Mouse (Mus musculus) hindbrain, embryonic 13.5 days (tissue): ENCODE results near the gene Nptx1. TPM values are rescaled to one million over a fixed set of nuclear protein-coding genes. Genes with fewer than 3 reads are reported as not detected.
A peak's percentile ranks its signal among the peaks of the same experiment; 100 is the strongest.

Experiments
- ATAC-seq: fragments of 200-750 bp; cut with Nextera tagmentation; 2 replicates; pipeline ENCODE4 v1.8.0; 2017; ENCODE audit warnings: moderate TSS enrichment; ENCODE audit not compliant: low FRiP score
- H3K27ac ChIP-seq: fragments of 300-500 bp; sonication (generic); 2 replicates; pipeline ENCODE4 v1.5.1; 2015; ENCODE audit warnings: inconsistent platforms, mild to moderate bottlenecking, moderate library complexity
- H3K27me3 ChIP-seq: fragments of 300-500 bp; sonication (generic); 2 replicates; pipeline ENCODE4 v1.6.1; 2015; ENCODE audit warnings: mild to moderate bottlenecking, inconsistent platforms
- H3K36me3 ChIP-seq: fragments of 300-500 bp; sonication (generic); 2 replicates; pipeline ENCODE4 v1.6.1; 2015; ENCODE audit warnings: mild to moderate bottlenecking, inconsistent platforms
- H3K4me1 ChIP-seq: fragments of 300-500 bp; sonication (generic); replicated peaks from 2 replicates; pipeline ENCODE4 v1.6.1; 2015; ENCODE audit warnings: inconsistent platforms
- H3K4me2 ChIP-seq: fragments of 300-500 bp; sonication (generic); 2 replicates; pipeline ENCODE4 v1.6.1; 2015; ENCODE audit warnings: inconsistent platforms, mild to moderate bottlenecking, moderate library complexity
- H3K4me3 ChIP-seq: fragments of 300-500 bp; sonication (generic); 2 replicates; pipeline ENCODE4 v1.5.1; 2015; ENCODE audit warnings: mild to moderate bottlenecking, inconsistent platforms
- H3K9ac ChIP-seq: fragments of 300-500 bp; sonication (generic); 2 replicates; pipeline ENCODE4 v1.6.1; 2015; ENCODE audit warnings: mild to moderate bottlenecking, inconsistent platforms
- H3K9me3 ChIP-seq: fragments of 300-500 bp; sonication (generic); 2 replicates; pipeline ENCODE4 v1.6.1; 2016; ENCODE audit warnings: inconsistent platforms
- WGBS: fragments of 180-500 bp; shearing (Covaris S2); methylation state at CpG from one replicate; pipeline ENCODE4 v1.1.7; 2015; 5-methylcytosine and 5-hydroxymethylcytosine counted together
- polyA plus RNA-seq: library from polyadenylated mRNA; unstranded; fragments of >200 nt; fragmentation: Nextera tagmentation; extraction: Ambion mirVana; gene quantifications from 2 replicates; pipeline ENCODE4 v1.2.1, GENCODE M21; 2015

Nptx1 gene
- 12.6 and 15.2 TPM in 2 replicates for polyA plus RNA-seq

DNA sequence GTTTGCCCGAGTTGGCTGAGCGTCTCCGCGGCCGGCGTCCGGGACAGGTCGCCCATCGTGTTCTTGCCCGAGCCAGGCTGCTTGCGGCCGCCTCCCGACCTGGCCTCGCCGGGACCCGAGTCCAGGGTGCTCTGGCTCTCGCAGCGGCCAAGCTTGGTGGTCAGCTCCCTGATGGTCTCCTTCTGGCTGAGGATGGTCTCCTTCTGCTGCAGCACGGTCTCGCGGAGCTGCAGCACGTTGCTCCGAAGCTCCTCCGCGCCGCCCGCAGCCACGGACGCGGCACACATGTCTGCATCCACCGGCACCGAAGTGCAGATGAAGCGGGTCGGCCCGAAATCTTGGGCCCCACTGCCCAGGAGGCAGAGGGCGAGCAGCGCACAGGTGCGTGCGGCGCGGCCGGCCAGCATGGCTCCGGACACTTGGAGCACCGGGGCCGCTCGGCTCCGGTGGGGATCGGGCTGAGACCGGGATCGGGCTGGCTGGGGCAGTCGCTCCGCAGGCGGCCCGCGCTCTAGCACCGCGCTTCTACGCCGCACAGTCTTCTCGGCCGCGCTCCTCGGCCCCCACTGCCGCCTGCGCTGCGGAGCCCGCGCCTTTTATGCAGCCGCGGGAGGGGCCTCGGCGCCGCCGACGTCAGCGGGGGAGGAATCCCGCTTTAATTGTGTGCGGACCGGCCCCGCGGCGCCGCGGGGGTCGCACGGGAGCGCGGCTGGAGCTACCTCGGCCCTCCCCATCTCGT is at the start of gene Nptx1:
Gene Nptx1 (minus strand): TSS at position 571 of the 739 bp plus-strand sequence.
- H3K4me2 ChIP-seq = peak within 1 kb of the TSS; percentile 98
- H3K36me3 ChIP-seq = peaks cover 5% of the 10 kb centered on the region
- peak within 1 kb of the TSS; percentile 92 for H3K9ac ChIP-seq
- no peaks in the 10 kb centered on the region for H3K9me3 ChIP-seq
- H3K27ac ChIP-seq = peak within 1 kb of the TSS; percentile 79
- H3K4me3 ChIP-seq = peak within 1 kb of the TSS; percentile 75
- ATAC-seq = peak; percentile 48
- peaks cover 96% of the 10 kb centered on the region for H3K4me1 ChIP-seq
- peaks cover 86% of the 10 kb centered on the region for H3K27me3 ChIP-seq
- WGBS = under 1% methylated on average over 90 of the region's 90 CpGs

DNA sequence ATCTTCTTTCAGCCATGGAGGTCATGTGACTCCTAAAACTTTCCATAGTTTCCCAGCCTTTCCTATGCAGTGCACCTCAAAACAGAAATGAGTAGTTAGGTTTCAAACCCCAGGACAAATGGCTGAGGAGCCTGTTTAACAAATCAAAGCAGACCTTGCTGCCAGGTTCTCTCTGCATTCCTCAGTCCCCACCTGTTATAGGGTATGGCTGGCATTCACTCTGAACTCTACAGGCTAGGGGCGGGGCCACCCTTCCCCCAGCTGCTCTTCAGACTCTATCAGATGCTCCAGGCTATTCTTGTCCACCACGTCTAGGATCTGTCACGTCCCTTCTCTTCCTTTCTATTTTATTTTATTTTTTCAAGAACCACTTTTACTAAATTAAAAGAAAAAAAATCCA is 46.4 kb upstream of the Nptx1 start:
- H3K9ac ChIP-seq = no peak overlapping the region
- 38% methylated on average over 3 of the region's 3 CpGs for WGBS
- no peak overlapping the region for H3K27ac ChIP-seq
- H3K27me3 ChIP-seq = 0 out of 2 replicates have a peak, but pooled peaks cover 7% of the 10 kb centered on the region
- H3K4me2 ChIP-seq = no peak overlapping the region
- no peaks in the 10 kb centered on the region for H3K9me3 ChIP-seq
- H3K36me3 ChIP-seq = no peaks in the 10 kb centered on the region
- peaks cover 6% of the 10 kb centered on the region for H3K4me1 ChIP-seq
- ATAC-seq = no peak
- H3K4me3 ChIP-seq = no peak overlapping the region

DNA sequence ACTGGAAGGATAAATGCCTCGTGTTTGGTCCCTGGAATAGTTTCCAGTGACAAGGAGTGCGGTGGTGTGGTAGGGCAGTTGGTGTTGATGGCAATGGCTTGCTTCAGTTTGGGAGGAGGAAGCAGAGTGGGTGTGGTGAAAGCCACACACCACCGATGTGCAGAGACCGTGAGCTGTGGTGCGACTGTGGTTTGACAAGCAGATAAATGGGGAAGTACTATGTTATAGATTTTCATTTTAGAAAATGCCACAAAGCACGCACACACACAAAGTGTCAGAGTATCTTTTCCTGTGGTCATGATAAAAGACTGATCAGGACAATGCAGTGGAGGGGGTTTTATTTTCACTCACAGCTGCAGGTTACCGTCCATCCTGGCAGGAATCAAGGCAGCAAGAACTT is 41.7 kb upstream of the Nptx1 start:
- Histone ChIP-seq H3K4me2 (no peak overlapping the region), H3K36me3 (no peaks in the 10 kb centered on the region), H3K4me3 (no peak overlapping the region), H3K9me3 (no peaks in the 10 kb centered on the region), H3K4me1 (peaks cover 19% of the 10 kb centered on the region), H3K27me3 (0 out of 2 replicates have a peak, but pooled peaks cover 2% of the 10 kb centered on the region), H3K27ac (no peak overlapping the region), H3K9ac (no peak overlapping the region)
- 87% methylated on average over 7 of the region's 7 CpGs for WGBS
- no peak for ATAC-seq

DNA sequence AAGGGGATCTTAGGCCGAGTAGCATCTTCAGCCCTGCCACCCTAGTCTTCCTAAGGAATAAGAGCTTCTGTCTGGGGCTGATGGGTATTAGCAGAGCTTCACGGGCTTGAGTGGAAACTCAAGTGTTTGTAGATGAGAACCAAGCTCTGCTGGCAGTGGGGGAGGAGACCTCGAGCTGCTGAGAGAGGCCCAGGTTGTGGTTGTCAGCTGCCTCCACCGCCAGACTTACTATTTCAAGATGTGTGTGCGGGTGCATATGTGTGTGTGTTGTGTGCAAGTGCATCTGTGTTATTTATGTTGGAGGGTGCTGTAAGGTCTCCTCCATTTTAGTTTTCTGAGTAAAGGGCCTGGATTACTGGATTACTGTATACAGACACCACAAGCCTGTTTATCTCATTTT is 39.6 kb upstream of the Nptx1 start:
- Histone ChIP-seq H3K9me3 (no peaks in the 10 kb centered on the region), H3K27me3 (0 out of 2 replicates have a peak, but pooled peaks cover 2% of the 10 kb centered on the region), H3K27ac (no peak overlapping the region), H3K9ac (no peak overlapping the region), H3K36me3 (no peaks in the 10 kb centered on the region), H3K4me3 (no peak overlapping the region), H3K4me2 (no peak overlapping the region), H3K4me1 (peaks cover 12% of the 10 kb centered on the region)
- 69% methylated on average over 5 of the region's 5 CpGs for WGBS
- no peak for ATAC-seq

DNA sequence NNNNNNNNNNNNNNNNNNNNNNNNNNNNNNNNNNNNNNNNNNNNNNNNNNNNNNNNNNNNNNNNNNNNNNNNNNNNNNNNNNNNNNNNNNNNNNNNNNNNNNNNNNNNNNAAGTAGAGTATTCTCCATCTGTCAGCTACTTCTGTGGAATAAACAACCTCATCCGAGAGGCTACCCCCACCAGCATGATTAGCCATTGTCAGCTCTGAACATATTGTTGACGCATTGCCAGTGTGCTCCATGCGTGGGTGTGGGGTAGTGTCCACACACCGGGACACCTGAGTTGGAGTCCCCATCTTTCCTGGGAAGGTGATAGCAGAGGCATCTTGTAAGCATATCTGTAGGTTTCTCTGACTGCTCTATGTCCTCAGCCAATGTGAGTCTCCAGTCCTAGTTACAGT is 39.0 kb upstream of the Nptx1 start:
- no peaks in the 10 kb centered on the region for H3K9me3 ChIP-seq
- no peak for ATAC-seq
- H3K4me2 ChIP-seq = no peak overlapping the region
- no peak overlapping the region for H3K9ac ChIP-seq
- peaks cover 12% of the 10 kb centered on the region for H3K4me1 ChIP-seq
- WGBS = 76% methylated on average over 4 of the region's 4 CpGs
- 0 out of 2 replicates have a peak, but pooled peaks cover 2% of the 10 kb centered on the region for H3K27me3 ChIP-seq
- no peak overlapping the region for H3K4me3 ChIP-seq
- H3K36me3 ChIP-seq = no peaks in the 10 kb centered on the region
- H3K27ac ChIP-seq = no peak overlapping the region

DNA sequence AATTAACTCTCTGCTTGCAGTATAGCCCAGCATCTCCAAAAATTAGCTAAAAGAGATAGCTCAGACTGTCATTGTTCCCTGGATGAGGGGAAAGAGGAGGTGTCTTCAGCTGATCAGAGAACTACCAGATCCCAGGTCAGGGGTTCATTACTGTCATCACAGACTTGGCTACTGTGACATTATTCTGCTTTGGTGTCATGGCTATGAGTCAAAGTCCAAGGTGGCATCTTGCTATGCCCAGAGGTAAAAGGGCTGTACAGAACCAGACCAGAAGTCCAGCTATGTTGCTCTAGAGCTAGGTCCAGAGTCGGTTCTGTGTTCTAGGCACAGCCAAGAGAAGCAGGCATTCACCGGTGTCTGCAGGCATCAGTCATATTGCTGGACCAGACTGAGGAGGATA is 30.2 kb upstream of the Nptx1 start:
- no peak overlapping the region for H3K4me2 ChIP-seq
- H3K9ac ChIP-seq = no peak overlapping the region
- no peak for ATAC-seq
- H3K36me3 ChIP-seq = no peaks in the 10 kb centered on the region
- H3K9me3 ChIP-seq = no peaks in the 10 kb centered on the region
- H3K27ac ChIP-seq = no peak overlapping the region
- 0 out of 2 replicates have a peak, but pooled peaks cover 3% of the 10 kb centered on the region for H3K27me3 ChIP-seq
- 93% methylated on average over 2 of the region's 2 CpGs for WGBS
- no peak overlapping the region for H3K4me3 ChIP-seq
- peaks cover 13% of the 10 kb centered on the region for H3K4me1 ChIP-seq

DNA sequence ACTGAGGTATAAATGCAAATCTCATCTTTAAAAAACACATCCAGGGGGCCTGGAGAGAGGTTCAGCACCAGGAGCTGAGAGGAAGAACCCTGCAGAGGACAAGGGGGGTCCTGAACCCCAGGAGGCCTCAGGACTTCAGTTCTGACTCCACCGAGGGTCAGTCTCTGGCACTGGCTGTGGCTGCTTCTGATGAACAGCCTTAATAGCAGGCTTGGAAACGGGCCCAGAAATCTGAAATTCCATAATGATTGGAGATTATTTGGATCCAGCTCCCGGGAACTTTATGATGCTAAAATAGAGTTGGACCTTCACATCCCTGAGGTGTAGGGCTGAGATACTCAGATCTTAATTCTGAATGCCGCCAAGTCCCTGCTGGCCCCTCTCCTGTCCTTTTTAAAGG is 29.3 kb upstream of the Nptx1 start:
- Histone ChIP-seq H3K27me3 (0 out of 2 replicates have a peak, but pooled peaks cover 3% of the 10 kb centered on the region), H3K9me3 (no peaks in the 10 kb centered on the region), H3K27ac (peak overlapping the region; percentile 15; the same call in 1 of the 2 replicates), H3K4me1 (peaks cover 19% of the 10 kb centered on the region), H3K4me3 (no peak overlapping the region), H3K9ac (0 out of 2 replicates have a peak overlapping the region, but pooled peaks have one; percentile 39), H3K36me3 (no peaks in the 10 kb centered on the region), H3K4me2 (no peak overlapping the region)
- no peak for ATAC-seq
- 11% methylated on average over 4 of the region's 4 CpGs for WGBS

DNA sequence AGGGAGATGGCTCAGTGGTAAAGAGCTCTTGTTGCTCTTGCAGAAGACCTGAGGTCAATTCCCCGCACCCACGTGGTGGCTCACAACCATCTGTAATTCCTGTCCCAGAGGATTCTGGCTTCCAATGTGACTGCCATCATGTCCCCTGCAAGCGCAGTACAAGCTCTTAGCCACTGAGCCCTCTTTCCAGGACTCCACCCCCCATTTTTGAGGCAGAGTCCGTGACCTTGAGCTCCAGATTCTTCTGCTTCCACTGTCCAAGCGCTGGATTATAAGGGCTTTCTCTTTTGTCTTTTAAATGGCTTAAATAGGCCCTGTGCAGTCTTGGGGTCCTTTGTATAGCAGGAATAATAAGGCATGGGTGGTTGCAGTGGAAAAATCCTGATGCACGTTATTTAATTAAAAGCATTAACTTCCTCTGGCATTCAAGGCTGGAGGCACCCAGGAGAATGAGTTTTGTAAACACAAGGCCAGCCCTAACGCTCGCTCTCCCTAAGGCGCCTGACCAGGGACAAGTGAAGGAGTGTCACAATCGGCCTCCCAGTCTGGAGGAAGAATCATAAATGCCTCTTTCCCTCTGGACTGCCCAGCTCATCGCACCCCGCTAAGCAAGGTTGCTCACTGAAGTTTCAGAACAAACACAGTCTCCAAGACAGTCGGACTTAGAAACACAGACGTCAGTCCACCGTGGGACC is 24.9 kb upstream of the Nptx1 start:
- H3K9me3 ChIP-seq = no peaks in the 10 kb centered on the region
- peaks cover 19% of the 10 kb centered on the region for H3K4me1 ChIP-seq
- H3K9ac ChIP-seq = no peak overlapping the region
- 43% methylated on average over 15 of the region's 15 CpGs for WGBS
- peaks cover 5% of the 10 kb centered on the region; the same call in 1 of the 2 replicates for H3K27me3 ChIP-seq
- H3K4me3 ChIP-seq = no peak overlapping the region
- H3K4me2 ChIP-seq = no peak overlapping the region
- H3K36me3 ChIP-seq = no peaks in the 10 kb centered on the region
- H3K27ac ChIP-seq = peak overlapping the region; percentile 61
- ATAC-seq = 0 out of 2 replicates have a peak, but pooled peaks have one; percentile 10

DNA sequence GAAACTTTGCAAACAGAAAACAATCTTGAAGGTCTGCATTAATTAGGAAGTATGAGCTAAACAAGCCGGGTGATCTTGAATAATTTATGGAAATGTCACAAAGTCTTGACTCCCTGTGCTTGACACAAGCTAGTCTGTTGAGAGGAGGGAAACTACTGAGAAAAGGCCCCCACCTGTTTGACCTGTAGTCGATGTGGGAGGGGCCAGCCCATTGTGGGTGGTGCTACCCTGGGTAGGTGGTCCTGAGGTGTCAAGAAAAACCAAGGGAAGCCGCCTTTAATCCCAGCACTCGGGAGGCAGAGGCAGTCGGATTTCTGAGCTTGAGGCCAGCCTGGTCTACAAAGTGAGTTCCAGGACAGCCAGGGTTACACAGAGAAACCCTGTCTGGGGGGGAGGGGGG is 18.6 kb upstream of the Nptx1 start:
- ATAC-seq = no peak
- H3K36me3 ChIP-seq = no peaks in the 10 kb centered on the region
- WGBS = 65% methylated on average over 5 of the region's 5 CpGs
- H3K9ac ChIP-seq = no peak overlapping the region
- no peak overlapping the region for H3K4me3 ChIP-seq
- H3K4me2 ChIP-seq = no peak overlapping the region
- H3K27me3 ChIP-seq = peaks cover 26% of the 10 kb centered on the region
- no peaks in the 10 kb centered on the region for H3K9me3 ChIP-seq
- H3K4me1 ChIP-seq = peaks cover 34% of the 10 kb centered on the region
- no peak overlapping the region for H3K27ac ChIP-seq

DNA sequence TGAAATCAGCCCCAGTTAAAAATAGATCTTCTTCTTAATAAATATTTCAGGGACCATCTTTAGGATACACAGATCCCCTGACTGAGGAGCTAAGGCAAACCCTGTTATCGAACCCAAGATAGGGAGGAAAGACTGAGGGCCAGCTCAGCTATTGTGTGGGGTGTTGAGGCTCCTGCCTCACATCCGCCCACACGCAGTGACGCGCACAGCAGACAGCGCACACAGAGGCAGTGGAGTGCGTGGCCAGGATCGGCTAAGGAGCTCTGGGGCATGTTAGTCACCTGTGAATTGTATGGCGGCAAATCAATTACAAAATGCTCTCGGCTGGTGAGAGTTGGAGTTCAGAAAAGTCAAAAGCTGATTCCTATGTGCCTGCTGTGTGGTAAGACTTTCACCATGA is 18.1 kb upstream of the Nptx1 start:
- ATAC-seq = no peak
- H3K4me3 ChIP-seq = no peak overlapping the region
- peaks cover 29% of the 10 kb centered on the region for H3K27me3 ChIP-seq
- H3K36me3 ChIP-seq = no peaks in the 10 kb centered on the region
- peaks cover 34% of the 10 kb centered on the region for H3K4me1 ChIP-seq
- H3K4me2 ChIP-seq = no peak overlapping the region
- 0 out of 2 replicates have a peak overlapping the region, but pooled peaks have one; percentile 29 for H3K9ac ChIP-seq
- 26% methylated on average over 10 of the region's 10 CpGs for WGBS
- peak overlapping the region; percentile 67; the same call in 1 of the 2 replicates for H3K27ac ChIP-seq
- no peaks in the 10 kb centered on the region for H3K9me3 ChIP-seq

DNA sequence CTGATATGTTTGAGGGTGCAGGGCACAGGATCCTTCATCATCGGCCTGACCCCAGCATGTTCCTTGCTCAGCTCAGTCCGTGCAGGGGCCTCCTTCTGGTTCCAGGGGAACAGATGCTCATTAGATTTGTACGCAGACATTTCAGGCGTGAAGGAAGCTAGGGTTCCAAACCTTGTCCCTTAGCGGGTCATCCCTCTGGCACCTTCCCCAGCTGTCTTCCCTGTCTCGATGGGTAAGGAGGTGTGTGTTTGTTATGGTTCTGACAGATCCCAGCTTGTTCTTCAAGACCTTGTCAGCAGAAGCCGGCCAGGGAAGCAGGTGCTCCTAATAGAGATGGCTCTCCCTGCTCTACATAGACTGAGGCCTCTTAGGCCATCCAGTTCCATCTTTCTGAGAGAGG is 17.5 kb upstream of the Nptx1 start:
- H3K9me3 ChIP-seq = no peaks in the 10 kb centered on the region
- H3K4me1 ChIP-seq = peaks cover 36% of the 10 kb centered on the region
- H3K27me3 ChIP-seq = peaks cover 30% of the 10 kb centered on the region
- peak overlapping the region; percentile 67; the same call in 1 of the 2 replicates for H3K27ac ChIP-seq
- H3K9ac ChIP-seq = peak overlapping the region; percentile 36; the same call in 1 of the 2 replicates
- H3K36me3 ChIP-seq = no peaks in the 10 kb centered on the region
- 48% methylated on average over 7 of the region's 7 CpGs for WGBS
- no peak overlapping the region for H3K4me2 ChIP-seq
- no peak for ATAC-seq
- no peak overlapping the region for H3K4me3 ChIP-seq

DNA sequence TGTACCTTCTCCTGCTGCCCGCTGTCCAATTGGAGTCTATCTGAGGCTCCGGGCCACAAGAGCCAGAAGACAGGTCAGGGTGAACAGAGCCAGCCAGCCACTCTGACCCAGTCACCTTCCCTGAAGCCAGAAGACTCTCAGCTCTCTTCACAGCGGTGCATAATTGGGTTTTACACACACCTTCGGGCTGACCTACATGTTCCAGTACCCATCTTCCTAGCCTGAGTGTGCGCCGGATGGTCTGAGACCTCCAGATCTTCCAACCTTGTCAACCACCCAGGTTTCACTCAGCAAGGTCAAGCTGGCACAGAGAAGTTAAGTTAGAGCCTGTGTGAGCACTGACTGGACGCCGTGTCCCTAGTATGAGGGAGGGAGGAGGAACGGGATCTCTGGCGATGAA is 16.8 kb upstream of the Nptx1 start:
- no peaks in the 10 kb centered on the region for H3K9me3 ChIP-seq
- H3K4me2 ChIP-seq = no peak overlapping the region
- H3K4me3 ChIP-seq = no peak overlapping the region
- H3K27ac ChIP-seq = no peak overlapping the region
- peaks cover 34% of the 10 kb centered on the region for H3K27me3 ChIP-seq
- H3K9ac ChIP-seq = no peak overlapping the region
- no peak for ATAC-seq
- H3K36me3 ChIP-seq = no peaks in the 10 kb centered on the region
- WGBS = 86% methylated on average over 10 of the region's 10 CpGs
- peaks cover 42% of the 10 kb centered on the region for H3K4me1 ChIP-seq
